In genomic region chr12:82189715-82190581, GRCm38 (mm10) we compare ENCODE assay signal across 8 mouse cellular contexts. TPM values are rescaled to one million over a fixed set of nuclear protein-coding genes. Genes with fewer than 3 reads are reported as not detected.
DNase-seq lines count a peak whose midpoint lies in the region; ATAC-seq and TF ChIP-seq lines count a peak whose summit lies in the region.

No protein-coding gene starts in this region.

- TF ChIP-seq RAD21 in MEL (IDR thresholded peaks at IDR 0.05; ENCODE audit: low read depth, low read length): no peak

- peaks cover 86% of the 10 kb centered on the region for H3K4me1 ChIP-seq in heart, embryonic 12.5 days (replicated peaks)
- H3K4me1 ChIP-seq in MEL (ENCODE audit: control insufficient read depth in 1 of 2, insufficient read depth in 2 of 2, low read length in 2 of 2): peaks cover 0 to 5% of the 10 kb centered on the region in 2 experiments; a peak in 2 of 4 replicates
- peaks cover 40% of the 10 kb centered on the region for H3K4me1 ChIP-seq in limb, embryonic 11.5 days (ENCODE audit: control insufficient read depth, insufficient read depth, low read length)
- H3K4me1 ChIP-seq in small intestine, adult 2 months (ENCODE audit: control insufficient read depth, insufficient read depth, insufficient read length, low read length): peaks cover 17% of the 10 kb centered on the region; the same call in 1 of the 2 replicates
- peaks cover 32% of the 10 kb centered on the region for H3K4me1 ChIP-seq in forebrain, embryonic 12.5 days

- H3K27me3 ChIP-seq in heart, embryonic 12.5 days (replicated peaks): no peaks in the 10 kb centered on the region
- no peaks in the 10 kb centered on the region for H3K27me3 ChIP-seq in MEL (ENCODE audit: control insufficient read depth in 1 of 2, insufficient read depth in 2 of 2, low read length in 2 of 2)
- H3K27me3 ChIP-seq in limb, embryonic 11.5 days (ENCODE audit: control insufficient read depth, insufficient read depth, low read length): no peaks in the 10 kb centered on the region
- no peaks in the 10 kb centered on the region for H3K27me3 ChIP-seq in small intestine, adult 2 months (ENCODE audit: control insufficient read depth, insufficient read depth, low read length)
- H3K27me3 ChIP-seq in forebrain, embryonic 12.5 days: no peaks in the 10 kb centered on the region

- no peak overlapping the region for H3K4me3 ChIP-seq in heart, embryonic 12.5 days
- H3K4me3 ChIP-seq in MEL (ENCODE audit: control insufficient read depth in 1 of 2, insufficient read depth in 1 of 2, low read depth in 2 of 2, low read length in 2 of 2): no peak overlapping the region
- H3K4me3 ChIP-seq in limb, embryonic 11.5 days (ENCODE audit: low read depth, low read length): no peak overlapping the region
- H3K4me3 ChIP-seq in small intestine, adult 2 months (ENCODE audit: low read depth, low read length): peak overlapping the region; percentile 3; the same call in 1 of the 2 replicates
- H3K4me3 ChIP-seq in forebrain, embryonic 12.5 days (replicated peaks): no peak overlapping the region

- ATAC-seq in heart, embryonic 12.5 days (ENCODE audit: insufficient number of reproducible peaks, low FRiP score): no peak
- no peak for ATAC-seq in limb, embryonic 11.5 days (ENCODE audit: insufficient number of reproducible peaks, low FRiP score, low TSS enrichment, low read depth)
- ATAC-seq in forebrain, embryonic 12.5 days (ENCODE audit: low FRiP score): no peak

- no peak overlapping the region for H3K27ac ChIP-seq in heart, embryonic 12.5 days (ENCODE audit: poor library complexity, severe bottlenecking)
- no peak overlapping the region for H3K27ac ChIP-seq in MEL (ENCODE audit: control insufficient read depth, low read depth, low read length)
- H3K27ac ChIP-seq in limb, embryonic 11.5 days (replicated peaks; ENCODE audit: low read depth, low read length): peak overlapping the region; percentile 72
- no peak overlapping the region for H3K27ac ChIP-seq in small intestine, adult 2 months (ENCODE audit: insufficient read depth, low read depth, low read length)
- H3K27ac ChIP-seq in forebrain, embryonic 12.5 days: no peak overlapping the region

- no peaks in the 10 kb centered on the region for H3K36me3 ChIP-seq in heart, embryonic 12.5 days
- peaks cover 2 to 4% of the 10 kb centered on the region in 2 experiments; a peak in 3 of 4 replicates for H3K36me3 ChIP-seq in MEL (ENCODE audit: control insufficient read depth in 1 of 2, insufficient read depth in 2 of 2, low read length in 2 of 2)
- no peaks in the 10 kb centered on the region for H3K36me3 ChIP-seq in limb, embryonic 11.5 days (ENCODE audit: control insufficient read depth, insufficient read depth, low read length)
- H3K36me3 ChIP-seq in small intestine, adult 2 months (ENCODE audit: control insufficient read depth, insufficient read depth, low read length): no peaks in the 10 kb centered on the region
- no peaks in the 10 kb centered on the region for H3K36me3 ChIP-seq in forebrain, embryonic 12.5 days (replicated peaks)

- 62% methylated on average over 16 of the region's 16 CpGs for WGBS in heart, embryonic 12.5 days
- 82% methylated on average over 16 of the region's 16 CpGs for WGBS in limb, embryonic 11.5 days
- WGBS in small intestine, adult 2 months: 19% methylated on average over 16 of the region's 16 CpGs
- 90% methylated on average over 16 of the region's 16 CpGs for WGBS in forebrain, embryonic 12.5 days

- no peak overlapping the region for H3K9ac ChIP-seq in heart, embryonic 12.5 days
- no peak overlapping the region for H3K9ac ChIP-seq in MEL (ENCODE audit: control insufficient read depth, low read depth, low read length, poor library complexity, severe bottlenecking)
- H3K9ac ChIP-seq in limb, embryonic 11.5 days (ENCODE audit: low read length): no peak overlapping the region
- no peak overlapping the region for H3K9ac ChIP-seq in forebrain, embryonic 12.5 days

- no peak for TF ChIP-seq POLR2A in MEL (IDR thresholded peaks at IDR 0.05; ENCODE audit: control insufficient read depth in 1 of 2, insufficient read depth in 1 of 2, low read depth in 1 of 2, low read length in 2 of 2, poor library complexity in 1 of 2)
- no peak for TF ChIP-seq POLR2A in small intestine, adult 2 months (IDR thresholded peaks at IDR 0.05; ENCODE audit: low read depth, low read length)

- H3K4me2 ChIP-seq in heart, embryonic 12.5 days: peak overlapping the region; percentile 9; the same call in 1 of the 2 replicates
- peak overlapping the region; percentile 8; the same call in 1 of the 2 replicates for H3K4me2 ChIP-seq in limb, embryonic 11.5 days (ENCODE audit: low read depth, severe bottlenecking)
- H3K4me2 ChIP-seq in forebrain, embryonic 12.5 days: no peak overlapping the region

- H3K9me3 ChIP-seq in heart, embryonic 12.5 days (replicated peaks): no peaks in the 10 kb centered on the region
- no peaks in the 10 kb centered on the region for H3K9me3 ChIP-seq in MEL (replicated peaks; ENCODE audit: insufficient read depth, low read length)
- H3K9me3 ChIP-seq in limb, embryonic 11.5 days (ENCODE audit: control insufficient read depth, low read length): no peaks in the 10 kb centered on the region
- no peaks in the 10 kb centered on the region for H3K9me3 ChIP-seq in forebrain, embryonic 12.5 days

- peak in 1 of 2 experiments; percentile 41; a peak in 1 of 4 replicates for TF ChIP-seq EP300 in MEL (IDR thresholded peaks at IDR 0.05; ENCODE audit: low read depth in 1 of 2, low read length in 2 of 2)

- H3K79me2 ChIP-seq in MEL (ENCODE audit: control insufficient read depth, insufficient read depth, low read length, poor library complexity): peaks cover 2% of the 10 kb centered on the region; the same call in 1 of the 2 replicates

- DNase-seq in heart, adult 9 months (ENCODE audit: low spot score in 2 of 2): no peak
- DNase-seq in MEL (ENCODE audit: low read depth, low spot score): no peak
- DNase-seq in limb, embryonic 11.5 days (ENCODE audit: low spot score): no peak
- DNase-seq in gastrocnemius, postnatal 10 days: no peak
- DNase-seq in frontal cortex, adult 2 months (ENCODE audit: extremely low spot score in 1 of 2, low spot score in 1 of 2): no peak

- no peak for TF ChIP-seq CTCF in MEL (IDR thresholded peaks at IDR 0.05 in 2 of 3, conservative IDR thresholded peaks at IDR 0.05 in 1 of 3; ENCODE audit: control insufficient read depth in 1 of 3, insufficient read depth in 1 of 3, low read depth in 2 of 3, low read length in 3 of 3, poor library complexity in 1 of 3, severe bottlenecking in 1 of 3)
- TF ChIP-seq CTCF in small intestine, adult 2 months (IDR thresholded peaks at IDR 0.05; ENCODE audit: extremely low read depth, insufficient read length, insufficient replicate concordance, low read depth, low read length): no peak

TF ChIP-seq in MEL, 35 proteins besides CTCF, POLR2A, EP300 and RAD21:
- TF ChIP-seq USF1 (IDR thresholded peaks at IDR 0.05; ENCODE audit: low read depth, low read length) (peak; percentile 52; the same call in 1 of the 2 replicates), NRF1 (IDR thresholded peaks at IDR 0.05; ENCODE audit: insufficient read depth, low read depth, low read length, poor library complexity, severe bottlenecking) (no peak), CHD1 (IDR thresholded peaks at IDR 0.05; ENCODE audit: low read depth, low read length) (no peak), CHD2 (IDR thresholded peaks at IDR 0.05; ENCODE audit: low read length) (no peak), ZNF384 (IDR thresholded peaks at IDR 0.05; ENCODE audit: low read depth, low read length) (no peak), MEF2A (IDR thresholded peaks at IDR 0.05; ENCODE audit: extremely low read depth, insufficient replicate concordance, low read depth, low read length, poor library complexity, severe bottlenecking) (no peak), ZC3H11A (IDR thresholded peaks at IDR 0.05; ENCODE audit: low read depth, low read length) (no peak), ZMIZ1 (IDR thresholded peaks at IDR 0.05; ENCODE audit: low read depth, low read length) (no peak), RCOR1 (IDR thresholded peaks at IDR 0.05; ENCODE audit: low read depth, low read length) (no peak), ETS1 (IDR thresholded peaks at IDR 0.05; ENCODE audit: low read depth, low read length) (no peak), BHLHE40 (IDR thresholded peaks at IDR 0.05; ENCODE audit: borderline replicate concordance, low read depth, low read length) (no peak), JUND (IDR thresholded peaks at IDR 0.05; ENCODE audit: low read depth, low read length) (no peak), GATA1 (IDR thresholded peaks at IDR 0.05; ENCODE audit: low read depth, low read length) (peak; percentile 48), MAX (IDR thresholded peaks at IDR 0.05; ENCODE audit: low read length) (no peak), MYB (IDR thresholded peaks at IDR 0.05; ENCODE audit: low read depth, low read length) (no peak), MYC (IDR thresholded peaks at IDR 0.05; ENCODE audit: low read depth, low read length) (no peak), MAZ (IDR thresholded peaks at IDR 0.05; ENCODE audit: low read depth, low read length) (no peak), UBTF (IDR thresholded peaks at IDR 0.05; ENCODE audit: borderline replicate concordance, insufficient read depth, low read depth, low read length) (no peak), POLR2AphosphoS5 (IDR thresholded peaks at IDR 0.05; ENCODE audit: borderline replicate concordance, low read depth, low read length) (no peak), GABPA (IDR thresholded peaks at IDR 0.05; ENCODE audit: low read depth, low read length) (no peak), TCF12 (IDR thresholded peaks at IDR 0.05; ENCODE audit: low read depth, low read length) (0 out of 2 replicates have a peak, but pooled peaks have one; percentile 20)

RNA-seq across cellular contexts. Expression of gene Sipa1l1, which starts 20.8 kb away (rescaled TPM):
- polyA plus RNA-seq in heart, embryonic 12.5 days (2016; fragmentation: Nextera tagmentation; extraction: Ambion mirVana): 35.5 and 43.0 TPM in 2 replicates
- total RNA-seq in MEL (2012; rRNA removed): 18.1 and 30.1 TPM in 2 replicates
- 10 to 100 TPM; 19.3 to 42.7 TPM for polyA plus RNA-seq in MEL (2012; ENCODE audit: insufficient read depth in 1 of 2, insufficient read length in 2 of 2, low read depth in 1 of 2, low replicate concordance in 2 of 2, missing spikeins in 1 of 2)
- 32.5 and 35.9 TPM in 2 replicates for polyA plus RNA-seq in limb, embryonic 11.5 days (2014; fragmentation: Nextera tagmentation; extraction: Ambion mirVana)
- polyA plus RNA-seq in small intestine, adult 2 months (2012; rRNA removed): 7.0 and 13.4 TPM in 2 replicates
- 35.8 and 41.7 TPM in 2 replicates for polyA plus RNA-seq in forebrain, embryonic 12.5 days (2016; fragmentation: Nextera tagmentation; extraction: Ambion mirVana)
- 10 to 100 TPM; 16.7 to 20.6 TPM for total RNA-seq in gastrocnemius, postnatal 10 days (2021)
- polyA plus RNA-seq in frontal cortex, adult 2 months (2012; rRNA removed): 181 and 182 TPM in 2 replicates
